Mouse (Mus musculus): ENCODE measurements at regions not wholly inside any gene's neighbourhood (a gene's known extent, or its start where the extent isn't known, plus 50 kb on each side); places are given as distances from the start of the nearest gene placed in this dataset.
A peak's percentile ranks its signal among the peaks of the same experiment; 100 is the strongest.

DNA sequence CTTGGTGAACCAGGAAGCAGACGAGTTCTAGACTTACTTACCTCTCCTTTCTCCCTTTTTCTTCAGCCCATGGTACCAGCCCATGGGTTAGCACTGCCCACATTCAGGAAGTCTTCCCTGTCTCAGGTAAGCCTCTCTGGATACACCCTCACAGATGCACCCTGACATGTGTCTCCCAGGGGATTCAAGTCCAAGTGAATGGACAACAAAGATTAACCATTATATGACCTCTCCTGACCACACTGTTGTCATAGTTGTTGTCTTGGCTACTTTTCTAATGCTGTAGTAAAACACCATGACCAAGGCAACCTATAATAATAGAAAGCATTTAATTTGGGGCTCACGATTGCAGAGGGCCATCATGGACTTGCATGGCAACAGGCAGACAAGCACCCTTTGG, 98.8 kb upstream of the Vash1 start:
- intact Hi-C loops (cut with DNase I), result no loop called here
- Histone ChIP-seq H3K27ac (no peak overlapping the region), H3K4me3 (no peak overlapping the region)
- no peak for DNase-seq
- TF ChIP-seq CTCF (IDR thresholded peaks at IDR 0.05), result no peak

DNA sequence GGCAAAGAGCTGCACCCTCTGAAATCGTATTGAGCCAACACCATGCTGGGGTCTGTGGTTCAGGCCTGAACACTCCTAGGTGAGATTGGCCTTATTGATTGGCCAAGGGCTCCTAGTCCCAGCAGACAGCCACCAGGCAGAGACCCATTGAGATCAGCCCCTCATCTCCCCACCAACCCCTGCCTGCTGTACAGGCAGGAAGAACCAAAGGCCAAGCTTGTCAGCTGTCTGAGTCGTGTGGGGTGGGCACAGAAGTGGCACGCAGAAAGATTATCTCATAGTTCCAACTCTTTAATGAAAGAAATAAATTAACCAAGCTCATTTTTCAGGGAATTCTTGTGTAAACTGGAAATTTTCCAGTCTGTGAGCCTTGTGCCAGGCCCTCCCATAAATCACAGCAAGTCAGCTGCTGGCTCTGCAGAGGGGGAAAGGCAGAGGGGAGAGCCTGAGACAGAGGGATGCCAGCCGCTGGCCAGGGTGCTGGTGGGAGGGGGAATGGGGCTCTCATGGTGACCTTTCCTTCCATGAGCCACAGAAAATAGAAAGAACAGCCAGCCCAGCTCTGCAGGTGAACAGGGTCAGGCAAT, 98.3 kb upstream of the Vash1 start:
- Histone ChIP-seq H3K27ac (no peak overlapping the region), H3K4me3 (no peak overlapping the region)
- DNase-seq, result no peak
- intact Hi-C loops (cut with DNase I), result no loop called here
- no peak for TF ChIP-seq CTCF (IDR thresholded peaks at IDR 0.05)

DNA sequence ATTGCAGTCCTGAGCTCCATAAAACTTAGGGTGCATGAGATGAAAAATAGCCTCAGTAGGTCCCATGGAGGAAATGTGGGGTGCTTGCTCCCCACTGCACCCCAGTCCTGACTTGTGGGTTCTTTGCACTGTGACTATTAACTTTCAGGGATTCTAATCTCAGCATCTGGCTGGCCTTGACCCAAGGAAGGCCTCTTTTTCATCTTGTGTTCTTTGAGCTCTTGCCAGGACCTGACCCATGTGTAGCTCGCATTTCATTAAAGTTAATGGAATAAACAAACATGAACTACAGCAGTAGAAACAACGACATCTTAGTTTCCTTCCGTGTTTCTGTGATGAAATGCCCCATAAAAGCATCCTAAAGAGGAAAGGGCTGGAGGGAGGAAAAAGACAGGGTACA, 96.4 kb upstream of the Vash1 start:
- no peak overlapping the region for H3K27ac ChIP-seq
- no peak for DNase-seq
- H3K4me3 ChIP-seq, result no peak overlapping the region
- TF ChIP-seq CTCF (IDR thresholded peaks at IDR 0.05), result no peak
- intact Hi-C loops (cut with DNase I), result no loop called here

DNA sequence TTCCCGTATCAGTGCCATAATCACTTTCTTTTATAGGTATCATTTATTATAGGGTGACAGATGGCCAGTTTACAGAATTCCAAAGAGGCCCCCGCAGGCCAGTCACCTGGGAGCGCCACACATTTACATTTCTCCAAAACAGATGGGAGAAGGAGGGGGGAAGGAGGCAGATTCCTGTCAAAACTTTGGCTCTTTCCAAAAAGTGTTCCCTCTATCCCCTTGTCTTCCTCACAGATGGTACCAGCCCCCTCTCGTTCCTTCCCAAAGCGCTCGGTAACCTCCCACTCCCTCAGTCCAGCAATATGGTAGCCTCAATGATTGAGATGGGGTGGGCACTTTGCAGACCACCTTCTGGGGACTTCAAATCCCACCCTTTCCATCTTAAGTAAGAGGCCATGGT, 90.5 kb upstream of the Vash1 start:
- no peak for DNase-seq
- no peak for TF ChIP-seq CTCF (IDR thresholded peaks at IDR 0.05)
- intact Hi-C loops (cut with DNase I), result no loop called here
- H3K4me3 ChIP-seq, result no peak overlapping the region
- no peak overlapping the region for H3K27ac ChIP-seq

DNA sequence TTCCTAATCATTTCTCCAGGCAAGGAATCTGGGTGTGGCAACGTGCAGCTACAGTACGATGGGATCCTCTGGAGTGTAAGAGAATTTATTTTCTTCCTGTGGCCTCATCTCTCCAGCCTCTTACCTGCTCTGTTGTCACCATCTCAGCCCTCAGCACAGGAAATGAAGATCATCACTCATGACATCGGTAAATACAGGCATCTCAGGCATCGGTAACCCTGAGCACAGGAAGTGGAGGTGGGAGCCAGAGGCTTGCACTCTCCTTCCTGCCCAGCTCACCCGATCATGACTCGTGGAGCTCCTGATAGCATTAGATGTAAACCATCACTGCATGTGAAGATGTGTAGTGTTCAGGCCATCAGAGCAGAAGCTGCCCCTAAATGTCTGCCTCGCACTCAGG, 86.0 kb upstream of the Vash1 start:
- no peak for DNase-seq
- H3K27ac ChIP-seq, result no peak overlapping the region
- intact Hi-C loops (cut with DNase I), result no loop called here
- no peak overlapping the region for H3K4me3 ChIP-seq
- no peak for TF ChIP-seq CTCF (IDR thresholded peaks at IDR 0.05)

DNA sequence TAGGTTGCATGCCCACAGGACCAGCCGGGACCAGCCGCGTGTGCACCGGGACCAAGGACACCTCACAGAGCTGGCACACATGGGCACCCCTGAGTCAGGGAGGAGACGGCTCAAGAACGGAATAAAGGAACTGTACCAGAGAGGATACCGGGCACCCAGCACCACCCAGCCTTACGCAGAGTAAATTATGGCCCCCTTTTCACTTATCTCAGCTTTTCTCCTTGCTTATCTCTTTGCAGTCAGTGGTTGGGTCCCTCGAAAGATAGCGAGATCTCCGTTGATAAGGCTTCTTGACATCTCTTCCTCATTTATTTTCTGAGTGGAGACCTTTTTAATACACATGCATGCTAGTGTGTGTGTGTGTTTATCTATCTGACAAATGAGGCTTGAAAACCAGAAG, 83.9 kb upstream of the Vash1 start:
- Histone ChIP-seq H3K27ac (no peak overlapping the region), H3K4me3 (no peak overlapping the region)
- DNase-seq, result no peak
- TF ChIP-seq CTCF (IDR thresholded peaks at IDR 0.05), result no peak
- intact Hi-C loops (cut with DNase I), result no loop called here

DNA sequence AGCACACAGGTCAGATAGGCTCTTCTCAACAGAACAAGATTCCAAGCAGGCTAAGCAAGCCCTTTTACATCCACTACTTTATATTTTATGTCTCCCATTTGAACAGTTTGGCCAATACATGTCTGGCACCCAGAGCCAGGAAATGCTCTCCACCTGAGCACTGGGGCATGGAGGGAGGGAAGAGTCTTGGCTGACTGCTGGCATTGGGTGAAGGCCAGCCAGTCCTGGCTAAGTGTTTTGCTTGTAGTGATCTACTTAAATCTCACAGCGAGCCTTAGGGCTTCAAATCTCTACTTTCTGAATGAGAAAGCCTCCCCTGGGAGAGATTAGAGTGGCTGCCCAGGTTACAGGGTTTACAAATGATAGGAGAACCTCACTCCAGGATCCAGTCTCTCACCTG, 78.5 kb upstream of the Vash1 start:
- DNase-seq, result no peak
- no peak overlapping the region for H3K4me3 ChIP-seq
- H3K27ac ChIP-seq, result no peak overlapping the region
- intact Hi-C loops (cut with DNase I), result no loop called here
- TF ChIP-seq CTCF (IDR thresholded peaks at IDR 0.05), result no peak

DNA sequence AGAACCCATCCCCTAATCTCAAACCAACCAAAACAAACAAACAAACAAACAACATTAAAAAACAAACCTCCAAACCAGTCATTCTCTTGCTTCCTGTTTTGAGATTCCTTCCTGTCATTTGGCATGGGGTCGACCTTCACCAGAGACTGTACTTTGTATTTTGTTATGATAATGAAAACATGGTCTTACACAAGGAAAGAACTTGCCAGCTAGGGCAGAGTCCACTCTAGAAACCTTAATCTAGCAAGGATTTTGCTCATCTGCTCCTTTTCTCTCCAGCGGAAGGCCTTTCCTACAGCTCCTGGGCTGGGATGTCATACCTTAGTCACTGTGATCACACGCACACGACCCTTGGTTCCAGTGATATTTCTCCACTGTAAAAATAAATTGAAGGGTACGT, 75.0 kb upstream of the Vash1 start:
- no peak for DNase-seq
- no peak overlapping the region for H3K4me3 ChIP-seq
- H3K27ac ChIP-seq, result no peak overlapping the region
- intact Hi-C loops (cut with DNase I), result no loop called here
- no peak for TF ChIP-seq CTCF (IDR thresholded peaks at IDR 0.05)

DNA sequence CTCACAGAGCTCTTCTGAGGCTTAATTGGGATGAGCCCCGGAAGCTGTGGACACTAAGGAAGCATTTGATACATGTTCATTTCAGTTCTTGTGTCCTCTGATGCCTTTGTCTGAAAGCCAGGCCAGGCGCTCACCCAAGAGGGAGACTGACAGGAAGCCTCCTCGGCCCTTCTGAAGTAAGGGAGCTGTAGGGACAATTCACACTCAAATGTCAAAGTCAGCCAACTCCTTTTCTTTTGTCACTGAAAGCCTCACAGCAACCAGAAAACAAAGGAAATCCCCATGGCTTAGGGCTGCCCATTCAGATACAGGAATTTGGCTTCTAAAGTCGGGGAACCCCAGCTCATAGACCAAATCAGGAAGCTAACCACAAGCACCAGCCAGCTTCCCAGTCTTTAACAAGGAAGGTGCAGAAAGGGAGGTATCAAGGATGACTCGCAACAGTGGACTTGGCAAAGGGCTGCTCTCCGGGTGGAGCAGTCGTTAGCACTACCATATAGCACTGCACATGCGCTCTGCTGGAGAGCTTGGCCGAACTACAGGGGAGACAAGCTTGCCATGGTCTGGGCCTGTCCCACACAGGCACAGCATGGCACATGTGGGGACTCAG, 66.0 kb upstream of the Vash1 start:
- no peak for TF ChIP-seq CTCF (IDR thresholded peaks at IDR 0.05)
- Histone ChIP-seq H3K27ac (no peak overlapping the region), H3K4me3 (no peak overlapping the region)
- intact Hi-C loops (cut with DNase I), result loop anchor here (5.0 to 10.0 kb wide), 3 partner anchors 190 to 328 kb away; no protein-coding TSS in a partner anchor
- DNase-seq, result peak; percentile 45

DNA sequence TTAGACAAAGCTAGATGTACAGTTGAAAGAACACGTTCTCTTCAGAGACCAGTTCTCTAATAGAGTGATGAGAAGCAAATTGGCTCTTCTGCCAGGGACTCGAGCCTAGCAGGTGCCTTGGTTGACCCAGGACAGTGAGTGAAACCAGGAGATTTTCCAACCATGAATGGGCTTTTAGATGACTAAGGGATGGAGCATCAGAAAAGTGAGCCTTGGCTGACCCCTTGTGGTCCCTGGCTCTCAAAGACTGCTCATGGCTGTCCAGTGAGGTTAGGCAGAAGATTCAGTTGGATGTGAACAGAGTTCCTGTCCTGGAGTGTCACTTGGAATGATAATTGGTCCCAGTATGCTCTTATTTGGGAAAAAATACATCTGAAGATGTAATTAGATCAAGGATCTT, 64.3 kb upstream of the Vash1 start:
- H3K4me3 ChIP-seq, result no peak overlapping the region
- intact Hi-C loops (cut with DNase I), result loop anchor here (2.0 to 10.0 kb wide), 4 partner anchors 192 to 481 kb away; no protein-coding TSS in a partner anchor
- DNase-seq, result peak; percentile 67
- TF ChIP-seq CTCF (IDR thresholded peaks at IDR 0.05), result peak; percentile 81
- H3K27ac ChIP-seq, result no peak overlapping the region

DNA sequence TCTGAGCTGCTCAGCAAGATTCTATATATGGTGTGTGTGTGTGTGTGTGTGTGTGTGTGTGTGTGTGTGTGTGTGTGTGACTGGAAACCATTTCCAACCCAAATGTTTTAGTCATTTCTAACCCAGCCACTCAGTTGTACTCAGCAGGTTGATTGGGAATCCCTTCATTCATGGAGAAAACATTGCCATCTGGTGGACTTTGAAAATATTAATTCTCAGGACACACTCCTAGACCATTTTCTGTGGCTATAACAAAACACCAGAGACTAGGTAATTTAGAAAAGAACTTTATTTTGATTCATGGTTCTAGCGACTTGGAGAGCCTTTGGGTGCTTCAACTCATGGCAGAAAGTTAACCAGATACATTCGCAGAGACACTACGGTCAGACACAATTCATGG, 62.2 kb upstream of the Vash1 start:
- Histone ChIP-seq H3K27ac (no peak overlapping the region), H3K4me3 (no peak overlapping the region)
- DNase-seq, result no peak
- peak; percentile 22; the same call in 1 of the 2 replicates for TF ChIP-seq CTCF (IDR thresholded peaks at IDR 0.05)
- intact Hi-C loops (cut with DNase I), result loop anchor here (10.0 kb wide), 1 partner anchor 332 kb away; no protein-coding TSS in a partner anchor

DNA sequence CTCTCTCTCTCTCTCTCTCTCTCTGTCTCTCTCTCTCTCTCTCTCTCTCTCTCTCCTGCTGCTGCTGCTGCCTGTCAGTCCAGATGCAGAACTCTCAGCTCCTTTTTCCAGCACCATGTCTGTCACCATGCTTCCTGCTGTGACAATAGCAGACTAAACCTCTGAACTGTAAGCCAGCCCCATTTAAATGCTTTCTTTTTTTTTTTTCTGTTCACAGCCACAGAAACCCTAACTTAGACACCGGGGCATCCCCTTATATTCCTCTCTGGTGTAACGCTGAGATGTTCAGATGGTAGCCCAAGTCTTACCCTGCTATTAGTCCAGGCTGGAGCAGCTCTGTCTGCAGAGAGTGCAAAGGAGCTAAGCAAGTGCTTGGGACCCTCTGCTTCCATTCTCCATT, 54.3 kb upstream of the Vash1 start:
- intact Hi-C loops (cut with DNase I), result no loop called here
- no peak for TF ChIP-seq CTCF (IDR thresholded peaks at IDR 0.05)

DNA sequence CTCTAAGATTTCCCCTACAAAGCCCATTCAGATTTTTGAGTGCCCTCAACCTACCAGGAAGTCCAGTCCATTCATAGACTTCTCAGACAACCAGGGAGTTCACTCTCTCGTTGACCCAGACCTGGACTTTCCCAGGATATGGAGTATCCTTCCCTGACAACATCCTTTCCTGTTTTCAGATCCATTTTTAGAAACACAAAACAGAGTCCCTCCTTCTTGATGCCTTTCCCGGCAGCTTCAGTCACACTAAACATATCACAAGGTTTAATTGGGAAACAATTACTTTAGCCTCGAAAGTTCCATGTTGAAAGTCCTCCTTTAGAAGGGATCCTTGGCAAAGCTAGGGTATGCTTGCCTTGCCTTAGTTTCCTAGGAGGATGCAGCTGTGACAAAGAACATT, 51.8 kb upstream of the Vash1 start:
- TF ChIP-seq CTCF (IDR thresholded peaks at IDR 0.05), result no peak
- no peak overlapping the region for H3K27ac ChIP-seq
- no peak for DNase-seq
- H3K4me3 ChIP-seq, result no peak overlapping the region
- intact Hi-C loops (cut with DNase I), result no loop called here

More for the DNA sequence above, 54.3 kb upstream of the Vash1 start:
- H3K4me3 ChIP-seq, result no peak overlapping the region
- H3K27ac ChIP-seq, result no peak overlapping the region
- no peak for DNase-seq
